Mouse (Mus musculus) liver, embryonic 14.5 days (tissue): Measurements from ENCODE around the gene Mynn. TPM values are rescaled to one million over a fixed set of nuclear protein-coding genes. Genes with fewer than 3 reads are reported as not detected.

Source experiments
- ATAC-seq: fragments of 200-750 bp; cut with Nextera tagmentation; 2 replicates; pipeline ENCODE4 v1.8.0; 2017; ENCODE audit warnings: moderate number of reproducible peaks, mild to moderate bottlenecking, moderate library complexity; ENCODE audit not compliant: insufficient read depth
- DNase-seq, 3 experiments: peaks; one replicate each; pipeline ENCODE4 v3.0.0-alpha.2; 2012 to 2013; ENCODE audit warnings: low read depth in 3 of 3, low spot score in 3 of 3
- H3K27ac ChIP-seq: fragments of 300-500 bp; sonication (generic); 2 replicates; pipeline ENCODE4 v1.5.1; 2014; ENCODE audit warnings: moderate library complexity, mild to moderate bottlenecking, control low read depth, inconsistent platforms
- H3K27me3 ChIP-seq: fragments of 300-500 bp; sonication (generic); 2 replicates; pipeline ENCODE4 v1.6.1; 2014; ENCODE audit warnings: mild to moderate bottlenecking, low read length, moderate library complexity; ENCODE audit not compliant: control insufficient read depth, insufficient read depth
- H3K36me3 ChIP-seq: fragments of 300-500 bp; sonication (generic); replicated peaks from 2 replicates; pipeline ENCODE4 v1.6.1; 2014; ENCODE audit warnings: low read depth; ENCODE audit not compliant: control insufficient read depth, insufficient read depth
- H3K4me1 ChIP-seq, 2 experiments: fragments of 200-500 bp in 1 of 2; fragments of 300-500 bp in 1 of 2; sonication (generic) in 1 of 2; replicated peaks; 2 replicates each; pipeline ENCODE4 v1.6.1; 2012 to 2014; ENCODE audit warnings: antibody characterized with exemption in 1 of 2, inconsistent platforms in 1 of 2, low read length in 1 of 2; ENCODE audit not compliant: control insufficient read depth in 2 of 2, insufficient read depth in 2 of 2
- H3K4me2 ChIP-seq: fragments of 300-500 bp; sonication (generic); 2 replicates; pipeline ENCODE4 v1.6.1; 2014; ENCODE audit warnings: low read depth, mild to moderate bottlenecking, control low read depth, moderate library complexity
- H3K4me3 ChIP-seq, 2 experiments: fragments of 200-500 bp in 1 of 2; fragments of 300-500 bp in 1 of 2; sonication (generic) in 1 of 2; 2 replicates each; pipeline ENCODE4 v1.5.1; 2012 to 2014; ENCODE audit warnings: low read depth in 2 of 2, low read length in 2 of 2, mild to moderate bottlenecking in 2 of 2, control low read depth in 1 of 2, inconsistent platforms in 1 of 2, moderate library complexity in 1 of 2; ENCODE audit not compliant: insufficient read depth in 1 of 2
- H3K9ac ChIP-seq: fragments of 300-500 bp; sonication (generic); replicated peaks from 2 replicates; pipeline ENCODE4 v1.6.1; 2014; ENCODE audit warnings: mild to moderate bottlenecking, control low read depth, moderate library complexity
- H3K9me3 ChIP-seq: fragments of 300-500 bp; sonication (generic); 2 replicates; pipeline ENCODE4 v1.6.1; 2016; ENCODE audit warnings: low read length, mixed read lengths; ENCODE audit not compliant: control insufficient read depth
- CTCF ChIP-seq: IDR thresholded peaks from 2 replicates; pipeline ENCODE4 v1.5.1; 2016; ENCODE audit warnings: antibody characterized with exemption, low read depth, control low read depth
- EP300 ChIP-seq: IDR thresholded peaks from 2 replicates; pipeline ENCODE4 v1.6.1; 2016; ENCODE audit warnings: antibody characterized with exemption, low read depth
- WGBS: fragments of 180-500 bp; shearing (Covaris S2); extraction: QIAGEN DNeasy Blood & Tissue Kit; methylation state at CpG from one replicate; pipeline ENCODE4 v1.1.7; 2014; ENCODE audit not compliant: insufficient replicate concordance; 5-methylcytosine and 5-hydroxymethylcytosine counted together
- polyA plus RNA-seq, 2 experiments: library from polyadenylated mRNA; depleted of rRNA in 1 of 2; stranded (reverse) in 1 of 2; unstranded in 1 of 2; fragments of >200 nt; fragmentation: Nextera tagmentation in 1 of 2; extraction: Ambion mirVana in 1 of 2; gene quantifications; 2 replicates each; pipeline versions ENCODE4 v1.2.1 to v1.2.3; 2012 to 2014

Mynn gene
- polyA plus RNA-seq, 2 experiments, result 5.8 to 10.7 TPM

DNA sequence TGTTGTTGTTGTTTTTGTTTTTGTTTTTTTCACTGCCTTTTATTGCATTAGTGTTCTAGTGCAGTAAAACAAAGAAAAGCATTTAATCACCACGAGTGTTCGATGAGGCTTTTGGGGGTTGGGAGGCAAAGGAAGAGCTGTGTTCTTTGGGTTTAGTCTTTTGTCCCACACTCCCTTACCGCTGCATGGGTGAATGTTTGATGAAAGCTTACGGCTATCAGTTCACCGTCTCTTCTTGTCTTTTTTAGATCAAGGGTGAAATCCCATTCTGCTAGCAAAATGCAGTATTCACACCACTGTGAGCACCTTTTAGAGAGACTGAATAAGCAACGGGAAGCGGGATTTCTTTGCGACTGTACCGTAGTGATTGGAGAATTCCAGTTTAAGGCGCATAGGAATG lies 1.4 kb downstream of the Mynn start:
- no peak for DNase-seq
- peak overlapping the region; percentile 69 to 81 for H3K4me3 ChIP-seq
- H3K36me3 ChIP-seq, result peaks cover 18% of the 10 kb centered on the region
- H3K9me3 ChIP-seq, result no peaks in the 10 kb centered on the region
- peaks cover 4 to 9% of the 10 kb centered on the region in 2 experiments for H3K4me1 ChIP-seq
- WGBS, result 53% methylated on average over 10 of the region's 10 CpGs
- TF ChIP-seq EP300, result no peak
- TF ChIP-seq CTCF, result no peak
- peaks cover 3% of the 10 kb centered on the region; the same call in 1 of the 2 replicates for H3K27me3 ChIP-seq
- peak overlapping the region; percentile 62 for H3K9ac ChIP-seq
- peak overlapping the region; percentile 81 for H3K27ac ChIP-seq
- ATAC-seq, result no peak
- peak overlapping the region; percentile 93 for H3K4me2 ChIP-seq

GRCm38 (mm10) chr3:30608999-30609398 lies 7.1 kb downstream of the Mynn start:
- 76% methylated on average over 3 of the region's 3 CpGs for WGBS
- ATAC-seq (no peak), DNase-seq (no peak)
- Histone ChIP-seq H3K36me3 (peaks cover 54% of the 10 kb centered on the region), H3K4me3 (no peak overlapping the region), H3K9ac (no peak overlapping the region), H3K27me3 (no peaks in the 10 kb centered on the region), H3K4me1 (no peaks in the 10 kb centered on the region), H3K27ac (no peak overlapping the region), H3K4me2 (no peak overlapping the region), H3K9me3 (no peaks in the 10 kb centered on the region)
- TF ChIP-seq CTCF (no peak), EP300 (no peak)

DNA sequence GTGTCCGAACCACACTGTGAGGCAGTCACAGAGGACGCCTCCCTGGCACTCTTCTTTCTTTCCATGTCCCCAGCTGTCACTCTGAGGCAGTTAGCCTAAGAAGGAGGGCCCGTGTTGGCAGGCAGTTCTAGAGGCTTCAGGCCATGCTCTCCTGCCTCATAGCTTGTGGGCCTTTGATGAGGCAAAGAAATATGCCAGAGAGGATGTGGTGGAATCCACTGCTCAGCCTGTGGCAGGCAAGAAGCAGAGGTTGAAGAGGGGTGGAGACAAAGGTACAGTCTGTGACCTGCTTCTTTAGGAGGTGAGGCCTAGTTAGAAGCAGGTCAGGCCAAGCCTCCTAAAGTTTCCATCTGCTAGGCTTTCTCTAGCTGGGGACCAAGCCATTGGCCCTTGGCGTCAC lies 9.1 kb downstream of the Mynn start:
- Histone ChIP-seq H3K9ac (no peak overlapping the region), H3K4me1 (no peaks in the 10 kb centered on the region), H3K4me2 (no peak overlapping the region), H3K27ac (no peak overlapping the region), H3K9me3 (no peaks in the 10 kb centered on the region), H3K27me3 (no peaks in the 10 kb centered on the region), H3K36me3 (peaks cover 64% of the 10 kb centered on the region), H3K4me3 (no peak overlapping the region)
- TF ChIP-seq EP300 (no peak), CTCF (no peak)
- no peak for DNase-seq
- ATAC-seq, result no peak
- 73% methylated on average over 4 of the region's 4 CpGs for WGBS

DNA sequence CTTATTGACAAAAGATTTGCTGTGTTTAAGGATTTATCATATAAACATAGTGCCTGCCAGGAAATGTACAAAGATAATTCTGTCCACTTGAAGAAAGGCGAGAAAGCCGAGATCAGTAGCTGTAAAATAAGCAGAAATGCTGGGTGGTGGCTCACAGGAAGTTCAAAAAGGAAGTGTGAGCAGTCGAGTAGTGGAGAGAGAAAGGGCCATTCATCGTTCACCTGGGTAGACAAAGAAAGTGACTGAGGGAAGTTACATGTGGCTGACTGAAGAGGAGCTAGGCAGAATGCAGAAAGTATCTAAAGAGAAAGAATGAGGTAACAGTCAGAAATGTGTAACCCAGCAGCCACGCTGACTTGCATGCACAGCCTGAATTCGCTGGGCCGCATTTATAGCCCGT lies 18.3 kb downstream of the Mynn start:
- DNase-seq (no peak), ATAC-seq (no peak)
- Histone ChIP-seq H3K4me3 (no peak overlapping the region), H3K4me2 (no peak overlapping the region), H3K4me1 (no peaks in the 10 kb centered on the region), H3K27me3 (no peaks in the 10 kb centered on the region), H3K27ac (no peak overlapping the region), H3K9ac (no peak overlapping the region), H3K36me3 (peaks cover 18% of the 10 kb centered on the region), H3K9me3 (no peaks in the 10 kb centered on the region)
- TF ChIP-seq CTCF, result no peak
- no peak for TF ChIP-seq EP300
- WGBS, result 50% methylated on average over 8 of the region's 8 CpGs

GRCm38 (mm10) chr3:30633681-30634080 lies 31.8 kb downstream of the Mynn start:
- TF ChIP-seq EP300 (no peak), CTCF (peak; percentile 20; the same call in 1 of the 2 replicates)
- no peak overlapping the region for H3K9ac ChIP-seq

More at GRCm38 (mm10) chr3:30633681-30634080, 31.8 kb downstream of the Mynn start:
- Histone ChIP-seq H3K27ac (no peak overlapping the region), H3K4me1 (no peaks in the 10 kb centered on the region), H3K4me2 (no peak overlapping the region), H3K27me3 (no peaks in the 10 kb centered on the region), H3K36me3 (no peaks in the 10 kb centered on the region), H3K4me3 (no peak overlapping the region), H3K9me3 (no peaks in the 10 kb centered on the region)
- WGBS, result 43% methylated on average over 3 of the region's 3 CpGs
- ATAC-seq (no peak), DNase-seq (no peak)
